Mouse (Mus musculus) lung, postnatal 4 days (tissue): ENCODE measurements at regions not wholly inside any gene's neighbourhood (a gene's known extent, or its start where the extent isn't known, plus 50 kb on each side); places are given as distances from the start of the nearest gene placed in this dataset.
"Not testable (repeated sequence)": the region's sequence is repeated elsewhere in the genome, so short reads cannot be mapped to it uniquely, and the experiment has no call there.

Experiments
- DNase-seq, 2 experiments: peaks; one replicate each; pipeline ENCODE4 v3.0.0; 2021

- not testable (repeated sequence) for DNase-seq
These were observed 197.9 kb downstream of the Samd9l start for GRCm38 (mm10) chr6:3201507-3201906.

GRCm38 (mm10) chr6:3201107-3201506, 198.3 kb downstream of the Samd9l start:
- peak; percentile 18 to 39 for DNase-seq

DNA sequence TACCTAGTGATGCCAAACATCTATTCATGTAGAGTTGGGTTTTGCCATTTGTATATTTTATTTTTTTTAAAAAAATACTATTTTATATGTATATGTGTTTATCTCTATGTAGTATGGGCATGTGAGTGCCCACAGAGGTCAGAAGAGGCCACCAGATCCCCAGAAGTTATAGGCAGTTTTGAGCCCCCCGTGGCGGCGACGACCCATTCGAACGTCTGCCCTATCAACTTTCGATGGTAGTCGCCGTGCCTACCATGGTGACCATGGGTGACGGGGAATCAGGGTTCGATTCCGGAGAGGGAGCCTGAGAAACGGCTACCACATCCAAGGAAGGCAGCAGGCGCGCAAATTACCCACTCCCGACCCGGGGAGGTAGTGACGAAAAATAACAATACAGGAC, 198.8 kb downstream of the Samd9l start:
- DNase-seq = peak; percentile 71 to 73

- not testable (repeated sequence) for DNase-seq
These were observed 206.9 kb downstream of the Samd9l start for GRCm38 (mm10) chr6:3192424-3192820.

DNA sequence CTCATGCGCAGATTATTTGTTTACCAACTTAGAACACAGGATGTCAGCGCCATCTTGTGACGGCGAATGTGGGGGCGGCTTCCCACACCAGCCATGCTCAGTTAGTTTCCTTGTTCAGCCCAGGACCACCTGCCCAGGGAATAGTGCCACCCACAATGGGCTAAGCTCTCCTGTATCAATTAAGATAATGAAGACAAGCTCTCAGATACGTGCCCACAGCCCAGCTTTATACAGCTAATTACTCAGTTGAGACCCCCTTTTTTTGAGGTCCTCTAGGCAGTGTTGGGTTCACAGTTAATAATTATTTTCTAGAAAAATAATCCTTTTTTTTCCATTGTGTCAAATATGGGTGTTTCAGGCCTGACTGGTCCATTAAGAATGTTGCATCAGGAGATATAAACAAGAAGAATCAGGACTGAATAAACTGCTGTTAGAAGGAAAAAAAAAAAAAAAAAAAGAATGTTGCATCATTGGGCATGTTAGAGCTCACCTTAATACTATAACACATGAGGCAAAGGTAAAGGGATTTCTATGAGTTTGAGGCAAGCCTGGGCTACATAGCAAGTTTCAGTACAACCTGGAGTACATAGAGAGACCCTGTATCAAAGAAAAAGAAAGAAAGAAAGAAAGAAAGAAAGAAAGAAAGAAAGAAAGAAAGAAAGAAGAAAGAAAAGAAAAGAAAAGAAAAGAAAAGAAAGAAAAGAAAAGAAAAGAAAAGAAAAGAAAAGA, 207.5 kb downstream of the Samd9l start:
- not testable (repeated sequence) for DNase-seq

DNA sequence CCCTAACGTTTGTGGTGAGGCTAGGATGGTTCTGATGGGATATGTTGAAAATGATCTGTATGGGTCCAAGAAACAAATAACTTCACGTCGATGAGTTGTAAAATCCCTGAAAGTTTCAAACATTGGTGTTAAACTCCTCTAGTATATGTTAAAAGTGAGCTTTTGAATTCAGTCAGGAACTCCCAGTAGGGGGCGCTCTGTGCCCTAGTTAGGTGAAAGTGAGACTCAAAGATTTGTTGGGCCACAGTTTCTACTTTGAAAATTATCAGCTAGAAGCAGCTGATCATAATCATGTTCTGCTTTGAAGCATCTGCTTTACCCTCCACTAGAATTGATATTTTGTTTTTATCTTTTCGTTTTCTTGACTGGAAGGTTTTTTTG, 215.6 kb downstream of the Samd9l start:
- DNase-seq = peak in 1 of 2 experiments; percentile 62

- DNase-seq = peak; percentile 68 to 70
These were observed 216.2 kb downstream of the Samd9l start for GRCm38 (mm10) chr6:3182889-3183818.

DNA sequence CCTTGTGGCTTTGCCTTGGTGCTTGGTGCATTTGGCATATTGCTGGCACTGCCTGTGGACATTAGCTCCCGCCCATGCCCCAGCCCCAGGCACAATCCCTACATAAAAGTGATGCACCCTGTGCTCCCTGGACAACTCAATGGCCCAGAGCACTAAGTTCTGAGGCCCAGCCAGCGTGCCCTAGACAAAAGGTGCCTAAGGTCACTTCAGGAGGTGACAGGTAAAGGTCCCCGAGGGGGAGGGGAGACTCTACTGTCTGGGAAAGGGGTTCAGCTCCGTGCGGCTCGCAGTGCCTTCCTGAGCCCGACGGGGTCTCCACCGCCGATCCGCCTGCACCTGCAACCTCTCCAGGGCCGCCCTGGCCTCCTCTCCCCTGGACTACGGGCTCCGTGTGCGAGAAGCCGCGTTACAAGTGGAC, 216.9 kb downstream of the Samd9l start:
- DNase-seq = not testable (repeated sequence)

GRCm38 (mm10) chr6:3179603-3180348, 219.6 kb downstream of the Samd9l start:
- DNase-seq = not testable (repeated sequence)

- DNase-seq = not testable (repeated sequence)
These were observed 229.9 kb downstream of the Samd9l start for GRCm38 (mm10) chr6:3169479-3169878.

GRCm38 (mm10) chr6:3166149-3166548, 233.2 kb downstream of the Samd9l start:
- not testable (repeated sequence) for DNase-seq

- not testable (repeated sequence) for DNase-seq
These were observed 247.5 kb downstream of the Samd9l start for GRCm38 (mm10) chr6:3151901-3152300.

- DNase-seq = peak in 1 of 2 experiments; percentile 17
These were observed 261.5 kb downstream of the Samd9l start for GRCm38 (mm10) chr6:3137823-3138222.

DNA sequence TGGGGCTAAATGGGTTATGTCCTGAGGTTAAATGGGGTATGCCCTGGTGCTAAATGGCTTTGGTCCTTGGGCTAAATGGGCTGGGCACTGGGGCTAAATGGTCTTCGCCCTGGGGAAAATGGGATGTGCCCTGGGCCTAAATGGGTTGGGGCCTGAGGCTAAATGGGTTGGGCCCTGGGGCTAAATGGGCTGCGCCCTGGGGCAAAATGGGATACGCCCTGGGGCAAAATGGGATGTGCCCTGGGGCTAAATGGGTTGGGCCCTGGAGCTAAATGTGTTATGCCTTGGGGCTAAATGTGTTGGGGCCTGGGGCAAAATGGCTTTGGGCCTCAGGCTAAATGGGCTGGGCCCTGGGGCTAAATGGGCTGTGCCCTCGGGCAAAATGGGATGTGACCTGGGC, 265.6 kb downstream of the Samd9l start:
- DNase-seq = peak in 1 of 2 experiments; percentile 14

DNA sequence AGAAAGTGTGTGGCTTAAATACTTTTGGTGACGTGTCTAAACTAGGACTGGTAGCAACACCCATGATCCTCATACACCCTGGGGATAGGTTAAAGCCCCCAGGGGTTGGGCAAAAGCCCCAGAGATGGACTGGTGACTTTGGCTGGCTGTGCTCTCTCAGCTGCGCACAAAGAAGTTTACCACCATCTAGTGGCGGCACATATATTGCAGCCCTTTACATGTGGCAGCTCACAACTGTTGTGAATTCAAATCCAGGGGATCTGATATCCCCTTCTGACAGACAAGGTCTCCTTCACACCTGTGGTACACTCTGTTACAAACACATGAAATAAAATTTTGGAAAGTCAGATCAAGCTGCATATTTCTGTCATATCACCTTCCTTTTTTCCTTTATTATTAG, 283.1 kb downstream of the Samd9l start:
- not testable (repeated sequence) for DNase-seq
